Mouse (Mus musculus) CH12.LX (cell line): ENCODE measurements around the gene Lipe. TPM values are rescaled to one million over a fixed set of nuclear protein-coding genes. Genes with fewer than 3 reads are reported as not detected.

Experiments used
- DNase-seq: peaks from one replicate; pipeline ENCODE4 v3.0.0-alpha.2; 2013; ENCODE audit errors: extremely low read depth
- H3K27ac ChIP-seq: 2 replicates; pipeline ENCODE4 v1.5.1; 2012; ENCODE audit warnings: low read depth, mild to moderate bottlenecking, control low read depth, moderate library complexity; ENCODE audit not compliant: insufficient read depth
- H3K27me3 ChIP-seq: replicated peaks from 2 replicates; pipeline ENCODE3; 2012; ENCODE audit warnings: inconsistent platforms
- H3K36me3 ChIP-seq, 2 experiments: replicated peaks in 1 of 2; 2 replicates each; pipeline versions ENCODE3 to v1.6.1; 2012; ENCODE audit warnings: inconsistent platforms in 1 of 2, low read length in 1 of 2, mild to moderate bottlenecking in 1 of 2, mixed read lengths in 1 of 2, moderate library complexity in 1 of 2; ENCODE audit not compliant: control insufficient read depth in 1 of 2, insufficient read depth in 1 of 2
- H3K4me1 ChIP-seq, 2 experiments: 2 replicates each; pipeline ENCODE4 v1.6.1; 2012; ENCODE audit warnings: inconsistent platforms in 1 of 2, moderate library complexity in 1 of 2; ENCODE audit not compliant: insufficient read depth in 2 of 2, control insufficient read depth in 1 of 2
- H3K4me2 ChIP-seq: 2 replicates; pipeline ENCODE4 v1.6.1; 2012; ENCODE audit warnings: low read depth, mild to moderate bottlenecking, control low read depth; ENCODE audit not compliant: poor library complexity, insufficient read depth, severe bottlenecking
- H3K4me3 ChIP-seq, 3 experiments: fragments of 150-350 bp in 1 of 3; sonication (generic) in 1 of 3; replicated peaks in 1 of 3; 2 replicates each; pipeline versions ENCODE3 to v1.5.1; 2011 to 2012; ENCODE audit warnings: low read depth in 2 of 3, low read length in 2 of 3, mild to moderate bottlenecking in 2 of 3, moderate library complexity in 2 of 3, control low read depth in 1 of 3, improper control_type of control experiment in 1 of 3, inconsistent platforms in 1 of 3, mixed read lengths in 1 of 3; ENCODE audit not compliant: poor library complexity in 1 of 3
- H3K79me2 ChIP-seq: replicated peaks from 2 replicates; pipeline ENCODE4 v1.6.1; 2012; ENCODE audit warnings: mild to moderate bottlenecking, moderate library complexity; ENCODE audit not compliant: control insufficient read depth, poor library complexity, insufficient read depth, severe bottlenecking; ENCODE audit errors: extremely low read depth
- H3K9ac ChIP-seq: 2 replicates; pipeline ENCODE4 v1.6.1; 2012; ENCODE audit warnings: low read depth, mild to moderate bottlenecking, control low read depth, moderate library complexity; ENCODE audit not compliant: insufficient read depth
- H3K9me3 ChIP-seq: replicated peaks from 2 replicates; pipeline ENCODE3; 2012; ENCODE audit warnings: low read length, inconsistent platforms, mixed read lengths
- CHD1 ChIP-seq: IDR thresholded peaks from 2 replicates; pipeline ENCODE4 v1.6.1; 2012; ENCODE audit warnings: low read depth, low read length, improper control_type of control experiment, inconsistent platforms
- EP300 ChIP-seq: IDR thresholded peaks from 2 replicates; pipeline ENCODE4 v1.6.1; 2011; ENCODE audit warnings: low read length, improper control_type of control experiment
- JUN ChIP-seq: IDR thresholded peaks from 2 replicates; pipeline ENCODE4 v1.6.1; 2011; ENCODE audit warnings: low read depth, mild to moderate bottlenecking, low read length, improper control_type of control experiment, moderate library complexity; ENCODE audit not compliant: insufficient read depth
- MAX ChIP-seq: IDR thresholded peaks from 2 replicates; pipeline ENCODE4 v1.6.1; 2011; ENCODE audit warnings: low read length, improper control_type of control experiment
- MXI1 ChIP-seq: IDR thresholded peaks from 2 replicates; pipeline ENCODE4 v1.6.1; 2011; ENCODE audit warnings: mild to moderate bottlenecking, low read depth, low read length, improper control_type of control experiment
- NELFE ChIP-seq: IDR thresholded peaks from 2 replicates; pipeline ENCODE4 v1.6.1; 2011; ENCODE audit warnings: low read depth, low read length, improper control_type of control experiment
- RAD21 ChIP-seq: IDR thresholded peaks from 2 replicates; pipeline ENCODE4 v1.6.1; 2011; ENCODE audit warnings: low read depth, mild to moderate bottlenecking, low read length, improper control_type of control experiment, moderate library complexity
- SMC3 ChIP-seq: IDR thresholded peaks from 2 replicates; pipeline ENCODE4 v1.6.1; 2011; ENCODE audit warnings: low read depth, low read length, improper control_type of control experiment
- TBP ChIP-seq: conservative IDR thresholded peaks from 2 replicates; pipeline ENCODE4 v1.6.1; 2011; ENCODE audit warnings: low read depth, low read length, improper control_type of control experiment
- TCF12 ChIP-seq: IDR thresholded peaks from 2 replicates; pipeline ENCODE4 v1.6.1; 2014; ENCODE audit warnings: low read depth, mild to moderate bottlenecking, inconsistent platforms, low read length, improper control_type of control experiment
- USF2 ChIP-seq: conservative IDR thresholded peaks from 2 replicates; pipeline ENCODE4 v1.6.1; 2011; ENCODE audit warnings: low read depth, low read length, improper control_type of control experiment
- dilution Hi-C: fragments of 300-500 bp; cut with MboI; formaldehyde crosslinking; loops from 2 replicates; pipeline ENCODE4 v1.14.3; 2020; ENCODE audit warnings: low sequenced_read_pairs; ENCODE audit not compliant: extremely low pct_unique_long_range_greater_than_20kb, extremely low pct_ligation_motif_present
- in situ Hi-C: fragments of 300-500 bp; cut with MboI; formaldehyde crosslinking; loops from 3 replicates; pipeline ENCODE4 v1.14.3; 2019; ENCODE audit warnings: low sequenced_read_pairs, low pct_ligation_motif_present, low pct_unique_long_range_greater_than_20kb, mixed read lengths
- polyA plus RNA-seq: library from polyadenylated mRNA; unstranded; fragments of >175 nt; gene quantifications from 2 replicates; pipeline ENCODE4 v1.2.1, GENCODE M21; 2012; ENCODE audit warnings: low read depth; ENCODE audit not compliant: insufficient read length
- total RNA-seq, 2 experiments: library from RNA; depleted of rRNA; stranded (reverse); fragments of 300-350 nt in 1 of 2; fragments of >200 nt in 1 of 2; gene quantifications; 2 replicates each; pipeline ENCODE4 v1.2.3; 2012 to 2014

Lipe gene
- total and polyA plus RNA-seq, 3 experiments: 2.8 to 5.9 (median 3.4) TPM

DNA sequence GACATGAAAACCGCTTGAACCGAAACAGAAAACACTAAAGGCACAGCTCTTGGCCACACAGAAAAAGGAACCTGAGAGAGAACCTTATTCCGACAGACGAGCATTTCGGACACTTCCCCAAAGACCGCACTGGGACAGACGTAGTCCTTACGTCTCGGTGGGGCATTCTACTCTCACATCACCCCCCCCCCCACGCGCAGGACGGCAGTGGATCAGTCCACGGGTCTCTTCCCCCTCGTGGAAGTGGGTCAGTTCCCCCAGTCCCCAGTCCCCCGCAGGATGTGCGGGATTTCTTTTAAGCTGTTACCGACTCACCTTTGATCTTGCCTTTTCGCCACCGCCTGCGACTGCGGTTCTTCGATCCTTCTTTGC is 3.3 kb downstream of the Lipe start:
- dilution Hi-C loops: no loop called here
- H3K4me1 ChIP-seq: peaks cover 6 to 20% of the 10 kb centered on the region in 2 experiments; a peak in 3 of 4 replicates
- no peaks in the 10 kb centered on the region for H3K79me2 ChIP-seq
- 0 out of 2 replicates have a peak, but pooled peaks have one; percentile 72 for TF ChIP-seq CHD1
- no peak for TF ChIP-seq RAD21
- 0 out of 2 replicates have a peak, but pooled peaks have one; percentile 21 for TF ChIP-seq MAX
- DNase-seq: peak; percentile 36
- peak overlapping the region; percentile 42 for H3K9ac ChIP-seq
- no peaks in the 10 kb centered on the region for H3K27me3 ChIP-seq
- in situ Hi-C loops: no loop called here
- peak overlapping the region; percentile 69 to 76 (median 72) for H3K4me3 ChIP-seq
- no peak overlapping the region for H3K27ac ChIP-seq
- peak overlapping the region; percentile 78; the same call in 1 of the 2 replicates for H3K4me2 ChIP-seq
- H3K36me3 ChIP-seq: peaks cover 0 to 10% of the 10 kb centered on the region in 2 experiments
- no peaks in the 10 kb centered on the region for H3K9me3 ChIP-seq

- Histone ChIP-seq H3K9me3 (no peaks in the 10 kb centered on the region), H3K79me2 (no peaks in the 10 kb centered on the region), H3K27ac (no peak overlapping the region), H3K4me1 (peaks cover 6 to 20% of the 10 kb centered on the region in 2 experiments; a peak in 3 of 4 replicates), H3K27me3 (no peaks in the 10 kb centered on the region), H3K36me3 (peaks cover 0 to 14% of the 10 kb centered on the region in 2 experiments), H3K9ac (peak overlapping the region; percentile 42), H3K4me3 (peak overlapping the region; percentile 69 to 76 (median 72)), H3K4me2 (peak overlapping the region; percentile 78; the same call in 1 of the 2 replicates)
- DNase-seq: no peak
- TF ChIP-seq JUN (no peak), NELFE (no peak), TCF12 (no peak)
- dilution Hi-C loops: no loop called here
- in situ Hi-C loops: no loop called here
Measured at GRCm38 (mm10) chr7:25394754-25395153, 3.8 kb downstream of the Lipe start.

DNA sequence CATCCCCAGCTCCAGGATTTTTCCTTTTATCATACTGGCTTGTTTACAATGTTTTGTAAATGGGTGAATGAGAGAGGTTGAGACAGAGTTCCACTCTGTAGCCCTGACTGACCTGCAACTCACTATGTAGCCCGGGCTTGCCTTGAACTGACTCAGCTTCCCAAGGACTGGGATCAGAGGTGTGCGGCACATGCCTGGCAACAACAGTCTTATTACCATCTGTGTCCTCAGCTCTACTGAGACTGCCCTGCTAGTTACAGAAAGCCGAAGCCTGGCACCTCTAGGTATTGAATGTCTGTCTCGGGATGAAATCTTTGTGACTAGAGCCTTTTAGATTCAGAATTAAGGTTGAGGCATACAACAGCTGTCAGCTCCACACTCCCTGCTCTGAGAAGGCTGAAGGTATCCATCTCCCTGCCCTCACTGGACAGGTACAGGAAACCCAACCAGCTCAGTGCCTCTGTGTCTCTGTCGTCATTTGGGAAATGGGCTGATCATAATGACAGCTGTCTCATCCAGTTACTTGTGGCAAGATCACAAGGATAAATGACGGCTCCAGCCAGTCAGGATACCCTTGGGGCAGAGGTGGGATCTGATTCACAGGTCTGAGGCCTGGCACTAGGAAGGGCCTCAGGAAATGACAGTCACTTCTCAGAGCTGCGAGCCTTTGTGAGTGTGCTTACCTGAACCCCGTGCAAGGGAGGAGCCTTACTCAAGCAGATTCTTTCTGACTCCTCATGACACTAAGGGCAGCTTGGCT is 4.9 kb downstream of the Lipe start:
- peaks cover 0 to 15% of the 10 kb centered on the region in 2 experiments for H3K36me3 ChIP-seq
- H3K4me1 ChIP-seq: peaks cover 6 to 20% of the 10 kb centered on the region in 2 experiments; a peak in 3 of 4 replicates

More for the DNA sequence above, 4.9 kb downstream of the Lipe start:
- no peaks in the 10 kb centered on the region for H3K9me3 ChIP-seq
- dilution Hi-C loops: no loop called here
- in situ Hi-C loops: no loop called here
- H3K27me3 ChIP-seq: no peaks in the 10 kb centered on the region
- H3K9ac ChIP-seq: no peak overlapping the region
- H3K4me3 ChIP-seq: no peak overlapping the region
- H3K4me2 ChIP-seq: no peak overlapping the region
- TF ChIP-seq EP300 (no peak), USF2 (no peak), TBP (no peak), MXI1 (no peak), SMC3 (no peak), MAX (no peak)
- no peaks in the 10 kb centered on the region for H3K79me2 ChIP-seq
- H3K27ac ChIP-seq: no peak overlapping the region
- DNase-seq: no peak
